Mouse (Mus musculus) thymus, adult 2 months (tissue): Measurements from ENCODE around the gene Gm20388. TPM values are rescaled to one million over a fixed set of nuclear protein-coding genes. Genes with fewer than 3 reads are reported as not detected.

ENCODE experiments used
- DNase-seq: peaks from one replicate; pipeline ENCODE4 v3.0.0; 2021
- H3K27ac ChIP-seq: fragments of 200-500 bp; 2 replicates; pipeline ENCODE4 v1.5.1; 2012; ENCODE audit warnings: low read length, control low read depth; ENCODE audit not compliant: control insufficient read depth, insufficient read depth
- H3K27me3 ChIP-seq: fragments of 200-500 bp; 2 replicates; pipeline ENCODE4 v1.6.1; 2012; ENCODE audit warnings: mild to moderate bottlenecking, low read length, moderate library complexity, mixed read lengths; ENCODE audit not compliant: control insufficient read depth, insufficient read depth
- H3K36me3 ChIP-seq: fragments of 200-500 bp; 2 replicates; pipeline ENCODE4 v1.6.1; 2012; ENCODE audit warnings: mild to moderate bottlenecking, low read length, moderate library complexity; ENCODE audit not compliant: control insufficient read depth, insufficient read depth
- H3K4me1 ChIP-seq: fragments of 200-500 bp; replicated peaks from 2 replicates; pipeline ENCODE4 v1.6.1; 2012; ENCODE audit warnings: low read length; ENCODE audit not compliant: control insufficient read depth, insufficient read depth
- H3K4me3 ChIP-seq: fragments of 200-500 bp; 2 replicates; pipeline ENCODE4 v1.5.1; 2012; ENCODE audit warnings: mild to moderate bottlenecking, low read length, control low read depth, moderate library complexity; ENCODE audit not compliant: control insufficient read depth, insufficient read depth
- CTCF ChIP-seq: fragments of 200-500 bp; IDR thresholded peaks from 2 replicates; pipeline ENCODE4 v1.5.1; 2012; ENCODE audit warnings: mild to moderate bottlenecking, control low read depth, low read length, moderate library complexity, borderline replicate concordance; ENCODE audit not compliant: control insufficient read depth, poor library complexity, insufficient read depth; ENCODE audit errors: extremely low read depth
- POLR2A ChIP-seq: fragments of 200-500 bp; IDR thresholded peaks from 2 replicates; pipeline ENCODE4 v1.6.1; 2012; ENCODE audit warnings: mild to moderate bottlenecking, low read length, control low read depth, moderate library complexity; ENCODE audit not compliant: control insufficient read depth, poor library complexity, insufficient read depth; ENCODE audit errors: extremely low read depth
- WGBS: fragments of 180-500 bp; shearing (Covaris S2); methylation state at CpG from one replicate; pipeline ENCODE4 v1.1.7; 2018; 5-methylcytosine and 5-hydroxymethylcytosine counted together
- polyA plus RNA-seq: library from polyadenylated mRNA; depleted of rRNA; stranded (reverse); fragments of >200 nt; gene quantifications from 2 replicates; pipeline ENCODE4 v1.2.3, GENCODE M21; 2012

Gene Gm20388
- polyA plus RNA-seq, 1 experiment, result 103 TPM

GRCm38 (mm10) chr8:122192771-122193170 lies 2282.1 kb downstream of the Gm20388 start:
- no peak overlapping the region for H3K27ac ChIP-seq
- TF ChIP-seq CTCF (no peak), POLR2A (no peak)
- WGBS, result 86% methylated on average over 5 of the region's 5 CpGs
- no peak for DNase-seq
- no peaks in the 10 kb centered on the region for H3K36me3 ChIP-seq
- no peak overlapping the region for H3K4me3 ChIP-seq
- H3K4me1 ChIP-seq, result no peaks in the 10 kb centered on the region
- no peaks in the 10 kb centered on the region; the same call in 1 of the 2 replicates for H3K27me3 ChIP-seq

GRCm38 (mm10) chr8:122193521-122193920 lies 2282.9 kb downstream of the Gm20388 start:
- Histone ChIP-seq H3K4me1 (no peaks in the 10 kb centered on the region), H3K27me3 (no peaks in the 10 kb centered on the region; the same call in 1 of the 2 replicates), H3K27ac (no peak overlapping the region), H3K4me3 (no peak overlapping the region), H3K36me3 (no peaks in the 10 kb centered on the region)
- 85% methylated on average over 11 of the region's 11 CpGs for WGBS
- TF ChIP-seq POLR2A (no peak), CTCF (no peak)
- no peak for DNase-seq

GRCm38 (mm10) chr8:122194396-122194795 lies 2283.8 kb downstream of the Gm20388 start:
- WGBS, result 48% methylated on average over 8 of the region's 8 CpGs
- H3K27me3 ChIP-seq, result no peaks in the 10 kb centered on the region; the same call in 1 of the 2 replicates
- no peak overlapping the region for H3K4me3 ChIP-seq
- no peak overlapping the region for H3K27ac ChIP-seq
- no peaks in the 10 kb centered on the region for H3K4me1 ChIP-seq
- H3K36me3 ChIP-seq, result no peaks in the 10 kb centered on the region
- no peak for DNase-seq
- TF ChIP-seq POLR2A (no peak), CTCF (no peak)

GRCm38 (mm10) chr8:122197342-122197741 lies 2286.7 kb downstream of the Gm20388 start:
- DNase-seq, result no peak
- WGBS, result 37% methylated on average over 5 of the region's 5 CpGs
- Histone ChIP-seq H3K4me3 (no peak overlapping the region), H3K4me1 (no peaks in the 10 kb centered on the region), H3K36me3 (no peaks in the 10 kb centered on the region), H3K27ac (no peak overlapping the region), H3K27me3 (no peaks in the 10 kb centered on the region)
- TF ChIP-seq CTCF, result no peak
- TF ChIP-seq POLR2A, result no peak

- Histone ChIP-seq H3K27ac (no peak overlapping the region), H3K36me3 (no peaks in the 10 kb centered on the region), H3K4me3 (no peak overlapping the region), H3K27me3 (no peaks in the 10 kb centered on the region), H3K4me1 (no peaks in the 10 kb centered on the region)
- no peak for DNase-seq
- TF ChIP-seq CTCF (no peak), POLR2A (no peak)
- 90% methylated on average over 12 of the region's 12 CpGs for WGBS
These were observed 2287.9 kb downstream of the Gm20388 start for GRCm38 (mm10) chr8:122198378-122199025.

GRCm38 (mm10) chr8:122199191-122199590 lies 2288.6 kb downstream of the Gm20388 start:
- no peak for TF ChIP-seq CTCF
- TF ChIP-seq POLR2A, result no peak
- H3K27me3 ChIP-seq, result no peaks in the 10 kb centered on the region
- no peaks in the 10 kb centered on the region for H3K36me3 ChIP-seq
- 80% methylated on average over 9 of the region's 9 CpGs for WGBS
- H3K4me1 ChIP-seq, result no peaks in the 10 kb centered on the region
- no peak overlapping the region for H3K27ac ChIP-seq
- no peak for DNase-seq
- no peak overlapping the region for H3K4me3 ChIP-seq
